Mouse (Mus musculus): ENCODE data around the gene Rnase2a. TPM values are rescaled to one million over a fixed set of nuclear protein-coding genes. Genes with fewer than 3 reads are reported as not detected.

The Rnase2a gene
- polyA plus RNA-seq (2012; ENCODE audit: low replicate concordance), result not detected in 2 replicates

DNA sequence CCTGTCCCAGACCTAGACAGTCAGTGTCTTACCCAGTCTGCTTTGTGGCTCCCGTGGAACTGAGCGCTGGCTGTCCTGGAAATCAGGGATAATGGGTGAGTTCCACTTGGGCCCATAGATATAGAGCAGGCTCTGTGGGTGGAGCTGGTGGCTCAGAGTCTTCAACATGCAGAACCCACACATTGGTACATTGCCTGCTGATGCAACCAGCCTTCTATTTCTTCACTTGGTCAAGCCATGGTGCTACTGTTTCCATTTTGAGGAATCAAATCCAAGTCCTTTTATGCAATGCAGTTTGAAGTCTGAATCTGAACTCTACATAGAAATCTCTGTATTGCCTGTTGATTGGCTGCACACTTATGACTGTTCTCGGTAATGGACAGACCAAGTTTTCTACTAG is at the start of gene Rnase2a:
Gene Rnase2a (minus strand): TSS at position 72 of the 400 bp plus-strand sequence.

Other genes starting within 250 kb of the Rnase2a start
- not detected in 2 replicates for gene Rnase10, start 248.4 kb downstream of the Rnase2a start, polyA plus RNA-seq (2012; ENCODE audit: low replicate concordance)
- not detected in 2 replicates for gene Rnase9, start 214.2 kb downstream of the Rnase2a start, polyA plus RNA-seq (2012; ENCODE audit: low replicate concordance)
- gene Rnase11, start 205.9 kb downstream of the Rnase2a start, polyA plus RNA-seq (2012; ENCODE audit: low replicate concordance), result not detected in 2 replicates
- gene Rnase12, start 198.5 kb downstream of the Rnase2a start, polyA plus RNA-seq (2012; ENCODE audit: low replicate concordance), result not detected in 2 replicates
- gene Olfr750, start 181.7 kb downstream of the Rnase2a start, polyA plus RNA-seq (2012; ENCODE audit: low replicate concordance), result not detected in 2 replicates
- 0.40 TPM in 1 of 2 replicates, not detected in the other for gene Rnase4, start 165.0 kb downstream of the Rnase2a start, polyA plus RNA-seq (2012; ENCODE audit: low replicate concordance)
- gene Ang, start 165.0 kb downstream of the Rnase2a start, polyA plus RNA-seq (2012; ENCODE audit: low replicate concordance), result not detected in 2 replicates
- gene Eddm3b, start 141.7 kb downstream of the Rnase2a start, polyA plus RNA-seq (2012; ENCODE audit: low replicate concordance), result not detected in 2 replicates
- gene Rnase6, start 132.2 kb downstream of the Rnase2a start, polyA plus RNA-seq (2012; ENCODE audit: low replicate concordance), result 0.55 and 2.7 TPM in 2 replicates
- gene Rnase1, start 109.3 kb downstream of the Rnase2a start, polyA plus RNA-seq (2012; ENCODE audit: low replicate concordance), result not detected in 2 replicates
- gene Rnase2b, start 93.9 kb downstream of the Rnase2a start, polyA plus RNA-seq (2012; ENCODE audit: low replicate concordance), result not detected in 2 replicates
- not detected in 2 replicates for gene Ang2, start 57.0 kb downstream of the Rnase2a start, polyA plus RNA-seq (2012; ENCODE audit: low replicate concordance)
- gene Ear14, start 52.7 kb downstream of the Rnase2a start, polyA plus RNA-seq (2012; ENCODE audit: low replicate concordance), result not detected in 2 replicates
- gene Gm7247, start 105.6 kb upstream of the Rnase2a start, polyA plus RNA-seq (2012; ENCODE audit: low replicate concordance), result not detected in 2 replicates
- not detected in 2 replicates for gene Vmn2r88, start 154.7 kb upstream of the Rnase2a start, polyA plus RNA-seq (2012; ENCODE audit: low replicate concordance)
- gene Vmn2r89, start 195.7 kb upstream of the Rnase2a start, polyA plus RNA-seq (2012; ENCODE audit: low replicate concordance), result 0.05 TPM in 1 of 2 replicates, not detected in the other

Data from leukemia stem cell, adult 10-12 weeks (primary cell).